Mouse (Mus musculus) hindbrain, embryonic 13.5 days (tissue): Measurements from ENCODE around the gene Mtss1l. TPM values are rescaled to one million over a fixed set of nuclear protein-coding genes. Genes with fewer than 3 reads are reported as not detected.
"Not testable (repeated sequence)": the region's sequence is repeated elsewhere in the genome, so short reads cannot be mapped to it uniquely, and the experiment has no call there.

ENCODE experiments used
- ATAC-seq: fragments of 200-750 bp; cut with Nextera tagmentation; 2 replicates; pipeline ENCODE4 v1.8.0; 2017; ENCODE audit warnings: moderate TSS enrichment; ENCODE audit not compliant: low FRiP score
- H3K27ac ChIP-seq: fragments of 300-500 bp; sonication (generic); 2 replicates; pipeline ENCODE4 v1.5.1; 2015; ENCODE audit warnings: inconsistent platforms, mild to moderate bottlenecking, moderate library complexity
- H3K27me3 ChIP-seq: fragments of 300-500 bp; sonication (generic); 2 replicates; pipeline ENCODE4 v1.6.1; 2015; ENCODE audit warnings: mild to moderate bottlenecking, inconsistent platforms
- H3K36me3 ChIP-seq: fragments of 300-500 bp; sonication (generic); 2 replicates; pipeline ENCODE4 v1.6.1; 2015; ENCODE audit warnings: mild to moderate bottlenecking, inconsistent platforms
- H3K4me1 ChIP-seq: fragments of 300-500 bp; sonication (generic); replicated peaks from 2 replicates; pipeline ENCODE4 v1.6.1; 2015; ENCODE audit warnings: inconsistent platforms
- H3K4me2 ChIP-seq: fragments of 300-500 bp; sonication (generic); 2 replicates; pipeline ENCODE4 v1.6.1; 2015; ENCODE audit warnings: inconsistent platforms, mild to moderate bottlenecking, moderate library complexity
- H3K4me3 ChIP-seq: fragments of 300-500 bp; sonication (generic); 2 replicates; pipeline ENCODE4 v1.5.1; 2015; ENCODE audit warnings: mild to moderate bottlenecking, inconsistent platforms
- H3K9ac ChIP-seq: fragments of 300-500 bp; sonication (generic); 2 replicates; pipeline ENCODE4 v1.6.1; 2015; ENCODE audit warnings: mild to moderate bottlenecking, inconsistent platforms
- H3K9me3 ChIP-seq: fragments of 300-500 bp; sonication (generic); 2 replicates; pipeline ENCODE4 v1.6.1; 2016; ENCODE audit warnings: inconsistent platforms
- WGBS: fragments of 180-500 bp; shearing (Covaris S2); methylation state at CpG from one replicate; pipeline ENCODE4 v1.1.7; 2015; 5-methylcytosine and 5-hydroxymethylcytosine counted together
- polyA plus RNA-seq: library from polyadenylated mRNA; unstranded; fragments of >200 nt; fragmentation: Nextera tagmentation; extraction: Ambion mirVana; gene quantifications from 2 replicates; pipeline ENCODE4 v1.2.1, GENCODE M21; 2015

The Mtss1l gene
- polyA plus RNA-seq, 1 experiment from 2014 or later: 19.0 TPM

DNA sequence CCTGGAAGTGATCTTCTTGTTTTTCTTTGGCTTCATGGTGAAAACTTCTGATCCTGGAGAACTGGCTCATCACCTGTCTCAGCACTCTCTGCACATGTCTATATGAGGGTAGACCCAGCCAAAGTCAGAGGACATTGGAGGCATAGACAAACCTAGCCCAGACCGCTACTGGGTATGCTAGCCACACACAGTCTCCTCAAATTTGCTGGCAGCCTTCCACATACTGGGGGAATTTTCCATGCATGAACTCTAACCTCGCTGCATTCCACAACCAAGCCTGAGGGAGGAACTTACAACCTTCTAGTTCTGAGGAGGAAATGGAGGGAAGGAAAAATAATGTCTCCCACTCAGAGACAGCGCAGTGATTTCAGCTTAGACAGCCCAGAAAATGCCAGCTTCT is 52.8 kb downstream of the Mtss1l start:
- H3K9ac ChIP-seq: no peak overlapping the region
- no peak overlapping the region for H3K27ac ChIP-seq
- no peaks in the 10 kb centered on the region for H3K9me3 ChIP-seq
- no peaks in the 10 kb centered on the region for H3K36me3 ChIP-seq
- 0 out of 2 replicates have a peak, but pooled peaks cover 2% of the 10 kb centered on the region for H3K27me3 ChIP-seq
- H3K4me2 ChIP-seq: no peak overlapping the region
- no peaks in the 10 kb centered on the region for H3K4me1 ChIP-seq
- 80% methylated on average over 3 of the region's 3 CpGs for WGBS
- ATAC-seq: no peak
- H3K4me3 ChIP-seq: no peak overlapping the region

DNA sequence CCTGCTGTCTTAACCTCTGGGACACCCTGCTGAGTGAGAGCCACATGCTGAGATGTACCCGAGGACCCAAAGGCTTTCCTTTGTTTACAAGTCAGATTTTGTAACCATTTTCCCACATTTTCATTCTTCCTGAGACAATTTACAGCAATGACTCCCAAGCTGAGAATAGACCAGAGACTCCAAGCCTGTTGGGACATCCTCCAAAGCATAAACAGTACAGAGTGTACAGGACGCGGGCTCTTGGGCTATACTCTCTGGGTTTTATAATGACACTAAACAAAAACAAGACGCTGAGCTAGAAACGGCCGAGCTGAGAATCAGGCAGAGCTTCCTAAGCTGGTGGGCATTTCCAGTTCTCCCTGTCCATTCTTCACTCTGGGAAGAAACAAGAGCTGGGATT is 53.4 kb downstream of the Mtss1l start:
- Histone ChIP-seq H3K4me3 (no peak overlapping the region), H3K9ac (no peak overlapping the region), H3K27me3 (0 out of 2 replicates have a peak, but pooled peaks cover 2% of the 10 kb centered on the region), H3K4me2 (no peak overlapping the region), H3K9me3 (no peaks in the 10 kb centered on the region), H3K36me3 (no peaks in the 10 kb centered on the region), H3K4me1 (no peaks in the 10 kb centered on the region), H3K27ac (no peak overlapping the region)
- ATAC-seq: no peak
- 85% methylated on average over 6 of the region's 6 CpGs for WGBS

DNA sequence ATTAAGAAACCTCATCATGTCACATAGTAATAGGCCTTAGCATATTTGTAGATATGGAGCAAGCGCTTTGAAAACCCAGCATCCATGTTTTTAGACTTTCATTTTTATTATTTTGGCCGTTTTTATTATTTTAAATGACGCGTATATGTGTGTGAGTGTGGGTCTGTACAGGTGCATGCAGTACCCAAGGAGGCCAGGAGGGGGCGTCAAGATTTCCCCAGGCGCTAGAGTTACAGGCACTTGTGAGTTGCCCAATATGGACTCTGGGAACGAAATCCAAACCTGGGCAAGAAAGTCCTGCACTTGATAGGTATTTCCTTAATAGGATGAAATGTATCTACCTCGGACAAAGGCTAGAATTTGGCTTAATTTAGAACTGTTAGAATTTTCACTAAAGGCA is 54.0 kb downstream of the Mtss1l start:
- ATAC-seq: no peak
- 0 out of 2 replicates have a peak, but pooled peaks cover 2% of the 10 kb centered on the region for H3K27me3 ChIP-seq

DNA sequence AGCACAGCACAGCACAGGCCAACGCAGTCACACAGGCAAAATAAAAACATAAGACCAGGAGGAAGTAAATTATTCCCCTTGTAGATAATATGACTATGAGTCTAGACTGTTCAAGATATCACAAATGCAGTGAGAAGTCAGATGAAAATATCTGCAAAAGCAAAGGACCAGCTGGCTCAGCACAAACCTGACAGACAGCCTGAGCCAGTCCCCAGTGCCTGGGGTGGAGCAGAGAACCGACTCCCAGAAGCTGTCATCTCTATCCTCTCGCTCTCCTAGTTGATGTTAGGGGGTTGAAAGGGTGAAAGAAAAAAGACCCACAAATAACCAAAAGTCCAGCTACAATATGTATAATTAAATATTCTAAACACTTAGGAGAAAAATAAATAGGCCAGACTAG is 54.4 kb downstream of the Mtss1l start:
- WGBS: 90% methylated on average over 3 of the region's 3 CpGs
- H3K9ac ChIP-seq: no peak overlapping the region
- no peak for ATAC-seq
- H3K4me1 ChIP-seq: no peaks in the 10 kb centered on the region
- H3K4me3 ChIP-seq: no peak overlapping the region
- no peak overlapping the region for H3K27ac ChIP-seq
- H3K4me2 ChIP-seq: no peak overlapping the region
- H3K9me3 ChIP-seq: no peaks in the 10 kb centered on the region
- H3K27me3 ChIP-seq: 0 out of 2 replicates have a peak, but pooled peaks cover 2% of the 10 kb centered on the region
- H3K36me3 ChIP-seq: no peaks in the 10 kb centered on the region

More for the DNA sequence above, 54.0 kb downstream of the Mtss1l start:
- H3K36me3 ChIP-seq: no peaks in the 10 kb centered on the region
- no peak overlapping the region for H3K9ac ChIP-seq
- no peak overlapping the region for H3K4me2 ChIP-seq
- no peak overlapping the region for H3K27ac ChIP-seq
- 77% methylated on average over 8 of the region's 8 CpGs for whole genome bisulfite sequencing
- H3K4me1 ChIP-seq: no peaks in the 10 kb centered on the region
- no peaks in the 10 kb centered on the region for H3K9me3 ChIP-seq
- no peak overlapping the region for H3K4me3 ChIP-seq

DNA sequence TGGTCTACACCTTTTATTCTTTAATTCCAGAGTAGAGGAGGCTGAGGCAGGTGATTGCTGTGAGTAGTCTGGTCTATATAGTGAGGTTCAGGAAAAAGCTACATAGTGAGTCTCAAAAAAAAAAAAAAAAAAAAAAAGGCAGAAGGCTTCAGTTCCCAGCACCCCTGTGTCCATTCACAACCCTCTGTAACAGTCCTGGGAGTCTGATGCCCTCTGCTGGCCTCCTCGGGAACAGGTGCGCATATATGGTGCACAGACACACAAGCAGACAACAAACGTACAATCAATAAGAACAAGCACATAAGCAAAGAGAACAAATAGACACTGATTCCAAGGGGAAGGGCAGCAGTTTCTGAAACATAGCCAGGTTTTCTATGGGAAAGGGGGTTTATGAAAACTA is 55.1 kb downstream of the Mtss1l start:
- ATAC-seq: no peak
- H3K4me2 ChIP-seq: no peak overlapping the region
- no peak overlapping the region for H3K27ac ChIP-seq
- no peaks in the 10 kb centered on the region for H3K4me1 ChIP-seq
- H3K36me3 ChIP-seq: no peaks in the 10 kb centered on the region
- whole genome bisulfite sequencing: 92% methylated on average over 3 of the region's 3 CpGs
- 0 out of 2 replicates have a peak, but pooled peaks cover 2% of the 10 kb centered on the region for H3K27me3 ChIP-seq
- no peaks in the 10 kb centered on the region for H3K9me3 ChIP-seq
- no peak overlapping the region for H3K4me3 ChIP-seq
- H3K9ac ChIP-seq: no peak overlapping the region

DNA sequence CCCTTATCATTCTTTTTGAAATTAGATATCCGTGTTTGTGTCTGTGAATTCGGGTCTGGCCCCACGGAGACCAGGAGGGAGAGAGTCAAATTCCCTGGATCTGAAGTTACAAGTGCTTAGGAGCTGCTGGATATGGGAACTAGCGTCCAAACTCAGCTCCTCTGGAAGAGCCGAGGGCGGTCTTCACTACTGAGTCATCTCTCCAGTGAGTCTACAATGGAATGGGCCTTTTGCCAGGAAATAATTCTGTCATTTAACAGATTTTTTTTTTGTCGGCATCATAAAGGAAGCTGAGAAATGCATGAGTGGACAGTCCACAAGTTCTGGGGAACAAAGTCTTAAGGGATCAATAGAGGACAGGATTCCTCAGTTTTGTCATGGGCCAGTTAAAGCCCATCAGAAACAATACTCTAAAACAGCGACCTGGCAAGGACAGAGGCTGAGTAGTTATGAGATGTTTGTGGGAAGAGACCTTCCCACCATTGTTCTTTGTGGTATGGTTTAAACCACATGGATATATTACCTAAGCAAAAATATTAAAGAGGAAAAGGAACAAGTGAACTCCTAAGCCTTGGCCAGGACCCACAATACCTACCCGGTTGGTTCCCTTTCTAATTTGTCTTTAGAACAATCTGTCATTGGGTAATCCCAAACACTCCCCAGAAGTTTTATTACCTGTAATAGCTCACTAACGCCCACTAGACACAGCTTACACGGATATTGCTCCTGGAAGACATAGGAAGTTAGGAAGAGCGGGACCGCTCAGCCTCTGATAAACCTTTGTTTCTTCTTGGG is 58.8 kb downstream of the Mtss1l start:
- no peaks in the 10 kb centered on the region for H3K9me3 ChIP-seq

DNA sequence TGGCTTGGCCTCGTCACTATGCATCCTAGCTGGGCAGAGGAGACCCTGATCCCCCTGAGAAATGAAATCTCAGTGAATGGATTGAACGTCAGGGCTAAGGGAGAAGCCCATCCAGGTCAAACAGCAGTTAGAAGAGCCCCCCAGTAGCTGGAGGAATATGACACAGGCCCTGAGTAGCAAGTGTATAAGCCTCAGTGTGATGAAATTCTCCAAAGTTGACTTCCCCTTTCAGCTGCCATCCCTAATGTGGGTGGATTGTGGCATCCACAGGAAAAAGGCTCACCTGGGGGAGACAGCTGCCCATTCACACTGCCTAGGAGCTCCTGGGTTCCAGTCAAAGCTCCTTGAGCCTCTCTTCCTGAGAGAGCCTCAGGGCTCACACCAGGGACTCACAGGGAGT is 64.1 kb downstream of the Mtss1l start:
- Histone ChIP-seq H3K4me3 (no peak overlapping the region), H3K4me2 (no peak overlapping the region), H3K36me3 (no peaks in the 10 kb centered on the region), H3K9ac (no peak overlapping the region), H3K27me3 (no peaks in the 10 kb centered on the region), H3K4me1 (peaks cover 6% of the 10 kb centered on the region; the same call in 1 of the 2 replicates), H3K9me3 (no peaks in the 10 kb centered on the region), H3K27ac (no peak overlapping the region)
- ATAC-seq: no peak
- WGBS: 59% methylated on average over 2 of the region's 2 CpGs

More for the DNA sequence above, 58.8 kb downstream of the Mtss1l start:
- WGBS: 88% methylated on average over 13 of the region's 13 CpGs
- Histone ChIP-seq H3K4me1 (no peaks in the 10 kb centered on the region), H3K4me3 (no peak overlapping the region), H3K4me2 (no peak overlapping the region), H3K27ac (no peak overlapping the region), H3K27me3 (no peaks in the 10 kb centered on the region), H3K9ac (no peak overlapping the region), H3K36me3 (no peaks in the 10 kb centered on the region)
- no peak for ATAC-seq

DNA sequence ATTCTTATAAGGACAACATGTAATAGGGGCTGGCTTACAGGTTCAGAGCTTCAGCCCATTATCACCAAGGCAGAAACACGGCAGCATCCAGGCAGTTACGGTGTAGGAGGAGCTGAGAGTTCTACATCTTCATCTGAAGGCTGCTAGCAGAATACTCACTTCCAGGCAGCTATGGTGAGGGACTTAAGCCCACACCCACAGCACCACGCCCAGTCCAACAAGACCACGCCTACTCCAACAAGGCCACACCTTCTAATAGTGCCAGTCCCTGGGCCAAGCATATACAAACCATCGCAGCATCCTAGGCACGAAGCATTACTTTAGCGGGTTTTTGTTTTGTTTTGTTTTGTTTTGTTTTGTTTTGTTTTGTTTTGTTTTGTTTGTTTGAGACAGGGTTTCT is 65.2 kb downstream of the Mtss1l start:
- ATAC-seq, H3K4me2 ChIP-seq, H3K36me3 ChIP-seq, H3K4me1 ChIP-seq, H3K9ac ChIP-seq, H3K9me3 ChIP-seq, H3K27me3 ChIP-seq, H3K4me3 ChIP-seq, H3K27ac ChIP-seq: not testable (repeated sequence)
- 77% methylated on average over 7 of the region's 7 CpGs for WGBS

DNA sequence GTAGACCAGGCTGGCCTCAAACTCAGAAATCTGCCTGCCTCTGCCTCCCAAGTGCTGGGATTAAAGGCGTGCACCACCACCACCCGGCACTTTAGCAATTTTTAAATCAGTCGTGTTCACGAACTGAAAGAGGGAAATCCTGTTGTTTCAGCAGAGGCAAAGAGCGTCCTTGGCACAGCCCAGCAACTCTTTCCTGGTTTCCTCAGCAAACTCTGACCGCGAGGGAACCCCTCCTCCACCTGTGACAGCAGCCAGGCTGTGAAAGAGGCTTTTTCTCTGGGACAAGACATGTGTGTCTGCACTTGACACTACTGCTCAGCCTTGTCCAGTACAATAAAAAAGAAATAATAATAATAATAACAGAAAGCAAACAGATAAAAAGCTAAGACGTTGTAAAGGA is 65.7 kb downstream of the Mtss1l start:
- no peak for ATAC-seq
- Histone ChIP-seq H3K9ac (no peak overlapping the region), H3K36me3 (no peaks in the 10 kb centered on the region), H3K4me2 (no peak overlapping the region), H3K27ac (no peak overlapping the region), H3K4me1 (peaks cover 6% of the 10 kb centered on the region; the same call in 1 of the 2 replicates), H3K27me3 (no peaks in the 10 kb centered on the region), H3K9me3 (no peaks in the 10 kb centered on the region), H3K4me3 (no peak overlapping the region)
- WGBS: 93% methylated on average over 8 of the region's 8 CpGs

DNA sequence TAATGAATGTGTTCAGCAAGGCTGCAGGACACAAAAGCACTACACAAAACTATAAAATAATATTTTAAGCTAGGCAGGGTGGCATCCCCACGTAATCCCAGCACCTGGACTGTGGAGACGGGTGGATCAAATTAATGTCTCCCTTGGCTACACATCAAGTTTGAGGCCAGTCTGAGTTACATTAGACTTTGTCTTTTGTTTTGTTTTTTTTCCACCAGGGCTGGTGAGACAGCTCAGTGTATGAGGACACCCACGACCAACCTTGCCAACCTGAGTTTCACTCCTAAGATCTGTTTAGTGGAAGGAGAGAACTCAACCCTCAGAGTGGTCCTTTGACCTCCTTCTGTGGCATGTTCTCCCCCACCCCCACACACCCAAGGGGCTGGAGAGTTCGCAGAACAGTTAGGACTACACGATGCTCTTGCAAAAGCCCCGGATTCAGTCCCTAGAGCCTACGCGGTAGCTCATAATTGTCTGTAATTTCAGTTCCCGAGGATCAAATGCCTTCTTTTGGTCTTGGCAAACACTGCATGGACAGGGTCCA is 66.2 kb downstream of the Mtss1l start:
- Histone ChIP-seq H3K27ac (no peak overlapping the region), H3K4me3 (no peak overlapping the region), H3K4me2 (no peak overlapping the region), H3K9ac (no peak overlapping the region), H3K27me3 (no peaks in the 10 kb centered on the region), H3K9me3 (no peaks in the 10 kb centered on the region), H3K4me1 (peaks cover 6% of the 10 kb centered on the region; the same call in 1 of the 2 replicates), H3K36me3 (no peaks in the 10 kb centered on the region)
- ATAC-seq: no peak
- 90% methylated on average over 9 of the region's 9 CpGs for WGBS

DNA sequence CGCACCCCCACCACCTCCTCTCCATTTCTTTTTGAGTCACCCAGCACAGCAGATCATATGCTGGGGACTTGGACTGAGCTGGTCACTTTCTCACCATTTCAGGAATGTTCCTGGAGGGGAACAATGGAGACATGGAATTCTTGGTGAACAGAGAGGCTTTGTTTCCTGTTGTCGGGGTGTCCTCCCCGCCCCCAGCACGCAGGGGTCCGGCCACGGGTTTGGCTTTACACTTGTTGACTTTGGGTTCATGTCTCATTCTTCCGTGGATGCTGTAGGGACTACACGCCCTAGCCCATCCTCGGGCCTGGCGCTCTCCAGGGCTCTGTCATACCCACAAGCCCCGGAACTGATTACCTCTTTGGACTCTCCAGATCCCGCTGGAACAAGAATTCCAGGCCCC is 67.7 kb downstream of the Mtss1l start:
- no peaks in the 10 kb centered on the region for H3K36me3 ChIP-seq
- H3K9ac ChIP-seq: no peak overlapping the region
- H3K27ac ChIP-seq: no peak overlapping the region
- H3K4me2 ChIP-seq: no peak overlapping the region
- no peaks in the 10 kb centered on the region for H3K9me3 ChIP-seq
- WGBS: 52% methylated on average over 12 of the region's 12 CpGs
- H3K27me3 ChIP-seq: no peaks in the 10 kb centered on the region
- no peak for ATAC-seq
- no peak overlapping the region for H3K4me3 ChIP-seq
- peaks cover 11% of the 10 kb centered on the region for H3K4me1 ChIP-seq

DNA sequence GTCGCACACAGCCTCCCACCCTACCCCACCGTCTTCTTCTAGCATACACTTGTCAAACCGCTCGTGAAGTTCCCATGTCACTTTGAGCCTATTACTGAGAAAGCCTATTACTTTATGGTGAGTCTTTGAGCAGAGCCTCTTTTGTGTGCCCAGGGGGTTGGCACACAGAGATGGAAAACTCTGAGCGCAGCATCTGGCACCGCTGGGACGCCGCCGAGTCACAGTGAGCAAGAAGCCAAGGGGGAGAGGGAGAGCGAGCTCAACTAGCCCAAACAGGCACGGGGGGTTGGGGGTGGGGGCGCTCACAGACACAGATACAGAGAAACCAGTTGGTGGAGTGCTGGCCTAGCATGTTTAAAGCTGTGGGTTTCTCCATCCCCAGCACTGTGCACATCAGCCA is 68.3 kb downstream of the Mtss1l start:
- Histone ChIP-seq H3K4me3 (no peak overlapping the region), H3K4me2 (no peak overlapping the region), H3K4me1 (peaks cover 11% of the 10 kb centered on the region), H3K9ac (no peak overlapping the region), H3K27me3 (no peaks in the 10 kb centered on the region), H3K27ac (no peak overlapping the region), H3K9me3 (no peaks in the 10 kb centered on the region), H3K36me3 (no peaks in the 10 kb centered on the region)
- ATAC-seq: no peak
- WGBS: 63% methylated on average over 12 of the region's 12 CpGs

DNA sequence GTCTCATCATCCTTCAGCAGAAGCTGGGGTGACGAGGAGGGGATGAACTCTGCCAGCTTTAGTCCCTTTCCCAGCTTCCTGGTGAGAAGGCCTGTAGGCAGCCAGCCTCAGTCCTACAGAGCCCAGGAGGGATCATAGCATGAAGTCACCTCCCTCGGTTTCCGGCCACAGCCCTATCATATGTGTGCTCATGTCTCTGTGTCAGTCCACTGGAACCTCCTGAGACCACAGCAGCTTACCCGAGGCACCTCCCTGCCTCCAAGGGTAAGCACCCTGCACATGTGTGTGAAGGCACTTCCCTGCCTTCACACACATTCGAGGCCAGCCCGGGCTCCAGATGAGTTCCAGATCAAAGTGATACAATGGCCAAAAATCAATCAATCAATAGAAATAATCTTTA is 69.0 kb downstream of the Mtss1l start:
- Histone ChIP-seq H3K9ac (no peak overlapping the region), H3K27ac (no peak overlapping the region), H3K4me2 (no peak overlapping the region), H3K4me1 (peaks cover 11% of the 10 kb centered on the region), H3K9me3 (no peaks in the 10 kb centered on the region), H3K36me3 (no peaks in the 10 kb centered on the region), H3K27me3 (no peaks in the 10 kb centered on the region), H3K4me3 (no peak overlapping the region)
- 73% methylated on average over 6 of the region's 6 CpGs for WGBS
- ATAC-seq: no peak
